Mouse (Mus musculus) intestine, embryonic 14.5 days (tissue): ENCODE measurements around the gene Brs3. TPM values are rescaled to one million over a fixed set of nuclear protein-coding genes. Genes with fewer than 3 reads are reported as not detected.

ENCODE experiments used
- polyA plus RNA-seq: library from polyadenylated mRNA; unstranded; fragments of >200 nt; fragmentation: Nextera tagmentation; extraction: Ambion mirVana; gene quantifications from 2 replicates; pipeline ENCODE4 v1.2.1, GENCODE M21; 2014

Gene Brs3
- polyA plus RNA-seq, 1 experiment from 2014 or later = not detected

Other genes starting within 250 kb of the Brs3 start
- gene Map7d3, start 220.7 kb upstream of the Brs3 start, polyA plus RNA-seq = 1.2 and 1.6 TPM in 2 replicates
- gene Adgrg4, start 172.9 kb upstream of the Brs3 start, polyA plus RNA-seq = not detected in 2 replicates
- 61.0 and 63.2 TPM in 2 replicates for gene Htatsf1, start 10.5 kb downstream of the Brs3 start, polyA plus RNA-seq
- gene Vgll1, start 45.0 kb downstream of the Brs3 start, polyA plus RNA-seq = not detected in 2 replicates
- gene Cd40lg, start 169.1 kb downstream of the Brs3 start, polyA plus RNA-seq = not detected in 2 replicates